ENCODE assay signal across 8 mouse cellular contexts in genomic region chr9:55511521-55511993, GRCm38 (mm10). TPM values are rescaled to one million over a fixed set of nuclear protein-coding genes. Genes with fewer than 3 reads are reported as not detected.
DNase-seq lines count a peak whose midpoint lies in the region; ATAC-seq lines count a peak whose summit lies in the region.

No protein-coding gene starts in this region.

- 0% methylated on average over 32 of the region's 32 CpGs for WGBS in embryonic facial prominence, embryonic 11.5 days
- under 1% methylated on average over 32 of the region's 32 CpGs for WGBS in hindbrain, embryonic 10.5 days
- WGBS in limb, embryonic 15.5 days = under 1% methylated on average over 28 of the region's 32 CpGs
- under 1% methylated on average over 32 of the region's 32 CpGs for WGBS in midbrain, embryonic 15.5 days

- H3K27me3 ChIP-seq in embryonic facial prominence, embryonic 11.5 days (ENCODE audit: control insufficient read depth, insufficient read depth, low read length) = no peaks in the 10 kb centered on the region
- H3K27me3 ChIP-seq in hindbrain, embryonic 10.5 days (ENCODE audit: insufficient read depth, poor library complexity, severe bottlenecking) = peaks cover 24% of the 10 kb centered on the region
- 0 out of 2 replicates have a peak, but pooled peaks cover 7% of the 10 kb centered on the region for H3K27me3 ChIP-seq in limb, embryonic 15.5 days
- peaks cover 10% of the 10 kb centered on the region for H3K27me3 ChIP-seq in midbrain, embryonic 15.5 days (replicated peaks)

- no peaks in the 10 kb centered on the region for H3K4me1 ChIP-seq in embryonic facial prominence, embryonic 11.5 days (ENCODE audit: control insufficient read depth, insufficient read depth, low read length)
- H3K4me1 ChIP-seq in hindbrain, embryonic 10.5 days (replicated peaks) = peaks cover 16% of the 10 kb centered on the region; the same call in 1 of the 2 replicates
- peaks cover 4% of the 10 kb centered on the region for H3K4me1 ChIP-seq in limb, embryonic 15.5 days
- peaks cover 11% of the 10 kb centered on the region for H3K4me1 ChIP-seq in midbrain, embryonic 15.5 days

- H3K27ac ChIP-seq in embryonic facial prominence, embryonic 11.5 days (replicated peaks; ENCODE audit: low read depth, low read length) = peak overlapping the region; percentile 78
- H3K27ac ChIP-seq in hindbrain, embryonic 10.5 days = peak overlapping the region; percentile 94
- peak overlapping the region; percentile 90 for H3K27ac ChIP-seq in limb, embryonic 15.5 days
- H3K27ac ChIP-seq in midbrain, embryonic 15.5 days = peak overlapping the region; percentile 82

- intact Hi-C loops in gastrocnemius, postnatal 36 days (cut with DNase I) = no loop called here

- peak overlapping the region; percentile 86 for H3K4me3 ChIP-seq in embryonic facial prominence, embryonic 11.5 days (ENCODE audit: low read depth, low read length)
- peak overlapping the region; percentile 78 for H3K4me3 ChIP-seq in hindbrain, embryonic 10.5 days
- H3K4me3 ChIP-seq in limb, embryonic 15.5 days = peak overlapping the region; percentile 91
- H3K4me3 ChIP-seq in midbrain, embryonic 15.5 days = peak overlapping the region; percentile 97

- peak overlapping the region; percentile 86 for H3K9ac ChIP-seq in embryonic facial prominence, embryonic 11.5 days (replicated peaks; ENCODE audit: low read length)
- peak overlapping the region; percentile 92 for H3K9ac ChIP-seq in limb, embryonic 15.5 days
- H3K9ac ChIP-seq in midbrain, embryonic 15.5 days = peak overlapping the region; percentile 79

- DNase-seq in gastrocnemius, postnatal 4 days (ENCODE audit: low spot score in 2 of 2) = peak; percentile 19 to 66
- no peak for DNase-seq in gastrocnemius, postnatal 36 days
- DNase-seq in MN1 (ENCODE audit: low spot score) = peak; percentile 61
- peak; percentile 63 for DNase-seq in embryonic facial prominence, embryonic 11.5 days (ENCODE audit: low spot score)
- peak; percentile 84 for DNase-seq in hindbrain, embryonic 10.5 days (ENCODE audit: low spot score)
- no peak for DNase-seq in thymus, postnatal 14 days

- peak overlapping the region; percentile 77 for H3K4me2 ChIP-seq in embryonic facial prominence, embryonic 11.5 days (ENCODE audit: low read depth, low read length)
- H3K4me2 ChIP-seq in limb, embryonic 15.5 days = peak overlapping the region; percentile 80
- peak overlapping the region; percentile 97 for H3K4me2 ChIP-seq in midbrain, embryonic 15.5 days

- H3K9me3 ChIP-seq in embryonic facial prominence, embryonic 11.5 days (replicated peaks; ENCODE audit: control insufficient read depth, low read length) = no peaks in the 10 kb centered on the region
- no peaks in the 10 kb centered on the region for H3K9me3 ChIP-seq in hindbrain, embryonic 10.5 days
- H3K9me3 ChIP-seq in limb, embryonic 15.5 days = no peaks in the 10 kb centered on the region
- no peaks in the 10 kb centered on the region for H3K9me3 ChIP-seq in midbrain, embryonic 15.5 days

- ATAC-seq in embryonic facial prominence, embryonic 11.5 days (replicated peaks; ENCODE audit: insufficient number of reproducible peaks, low FRiP score, low TSS enrichment, low read depth) = peak; percentile 72
- peak; percentile 67 for ATAC-seq in limb, embryonic 15.5 days (ENCODE audit: insufficient number of reproducible peaks, low FRiP score, low TSS enrichment, low read depth)
- ATAC-seq in midbrain, embryonic 15.5 days (replicated peaks) = peak; percentile 78

- H3K36me3 ChIP-seq in embryonic facial prominence, embryonic 11.5 days (replicated peaks; ENCODE audit: control insufficient read depth, insufficient read depth, low read depth, low read length) = no peaks in the 10 kb centered on the region
- no peaks in the 10 kb centered on the region for H3K36me3 ChIP-seq in hindbrain, embryonic 10.5 days
- no peaks in the 10 kb centered on the region for H3K36me3 ChIP-seq in limb, embryonic 15.5 days
- no peaks in the 10 kb centered on the region for H3K36me3 ChIP-seq in midbrain, embryonic 15.5 days (replicated peaks)

RNA-seq across cellular contexts. Expression of gene Etfa, which starts 0.5 kb away (rescaled TPM):
- total RNA-seq in gastrocnemius, postnatal 4 days (2021) = 100 to 1,000 TPM; 212 to 213 TPM
- 100 to 1,000 TPM; 213 to 275 TPM for total RNA-seq in gastrocnemius, postnatal 36 days (2021)
- polyA plus RNA-seq in embryonic facial prominence, embryonic 11.5 days (2014; fragmentation: Nextera tagmentation; extraction: Ambion mirVana) = 174 and 187 TPM in 2 replicates
- polyA plus RNA-seq in hindbrain, embryonic 10.5 days (2016; fragmentation: Nextera tagmentation; extraction: Ambion mirVana) = 122 and 135 TPM in 2 replicates
- polyA plus RNA-seq in limb, embryonic 15.5 days (2015; fragmentation: Nextera tagmentation; extraction: Ambion mirVana) = 188 and 191 TPM in 2 replicates
- polyA plus RNA-seq in midbrain, embryonic 15.5 days (2015; fragmentation: Nextera tagmentation; extraction: Ambion mirVana) = 71.4 and 81.8 TPM in 2 replicates

RNA-seq across cellular contexts. Expression of gene Isl2, which starts 26.9 kb away (rescaled TPM):
- not detected for total RNA-seq in gastrocnemius, postnatal 4 days (2021)
- not detected for total RNA-seq in gastrocnemius, postnatal 36 days (2021)
- polyA plus RNA-seq in embryonic facial prominence, embryonic 11.5 days (2014; fragmentation: Nextera tagmentation; extraction: Ambion mirVana) = 23.3 and 30.6 TPM in 2 replicates
- polyA plus RNA-seq in hindbrain, embryonic 10.5 days (2016; fragmentation: Nextera tagmentation; extraction: Ambion mirVana) = 15.7 and 19.1 TPM in 2 replicates
- 0.19 and 0.45 TPM in 2 replicates for polyA plus RNA-seq in limb, embryonic 15.5 days (2015; fragmentation: Nextera tagmentation; extraction: Ambion mirVana)
- 2.0 and 3.5 TPM in 2 replicates for polyA plus RNA-seq in midbrain, embryonic 15.5 days (2015; fragmentation: Nextera tagmentation; extraction: Ambion mirVana)

Comparison
In these comparisons a context has a peak if more than half of its experiments do, and no peak if none do; other contexts are left out.
1. DNase-seq: peak in gastrocnemius, postnatal 4 days (2 of 2), MN1 (single experiment), embryonic facial prominence, embryonic 11.5 days (single experiment) and hindbrain, embryonic 10.5 days (single experiment); none in gastrocnemius, postnatal 36 days (0 of 2) and thymus, postnatal 14 days (single experiment).
2. Peak in every context shown above with its lines, with median percentiles within 50 percentile points of each other: ATAC-seq, H3K27ac ChIP-seq, H3K4me2 ChIP-seq, H3K4me3 ChIP-seq and H3K9ac ChIP-seq.